Mouse (Mus musculus): Measurements from ENCODE around the gene Tmed9. TPM values are rescaled to one million over a fixed set of nuclear protein-coding genes. Genes with fewer than 3 reads are reported as not detected.
"Not testable (repeated sequence)": the region's sequence is repeated elsewhere in the genome, so short reads cannot be mapped to it uniquely, and the experiment has no call there.

The Tmed9 gene
- polyA plus RNA-seq, 1 experiment from 2014 or later = 53.6 TPM

DNA sequence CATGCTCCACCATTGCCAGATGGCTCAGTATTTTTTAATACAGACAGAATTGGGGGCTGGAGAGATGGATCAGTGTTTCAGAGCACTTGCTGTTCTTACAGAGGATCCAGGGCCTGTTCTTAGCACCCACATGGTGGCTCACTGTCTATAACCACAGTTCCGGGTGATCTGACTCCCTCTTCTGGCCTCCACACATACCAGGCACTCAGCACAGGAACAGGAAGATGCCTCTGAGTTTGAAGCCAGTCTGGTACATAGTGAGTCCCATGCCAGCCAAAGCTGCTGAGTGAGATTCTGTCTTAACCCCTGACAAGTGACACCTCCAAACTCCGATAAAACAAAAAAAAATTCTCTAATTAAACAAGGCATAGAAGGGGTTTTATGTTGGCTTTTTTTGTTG lies 46.7 kb downstream of the Tmed9 start:
- Histone ChIP-seq H3K4me2 (replicated peaks) (no peak overlapping the region), H3K9ac (no peak overlapping the region), H3K4me1 (replicated peaks; ENCODE audit: control insufficient read depth, insufficient read depth, low read length) (peaks cover 18% of the 10 kb centered on the region), H3K4me3 (replicated peaks; ENCODE audit: low read length) (no peak overlapping the region), H3K36me3 (replicated peaks; ENCODE audit: control insufficient read depth, insufficient read depth) (peaks cover 6% of the 10 kb centered on the region), H3K27ac (no peak overlapping the region), H3K27me3 (ENCODE audit: control insufficient read depth, insufficient read depth, low read length) (no peaks in the 10 kb centered on the region), H3K9me3 (ENCODE audit: control insufficient read depth, low read length) (no peaks in the 10 kb centered on the region)
- ATAC-seq (ENCODE audit: low FRiP score) (no peak), DNase-seq (ENCODE audit: low spot score) (no peak)
- WGBS = 85% methylated on average over 2 of the region's 2 CpGs

GRCm38 (mm10) chr13:55622156-55622648 lies 48.7 kb downstream of the Tmed9 start:
- peak; percentile 49 for ATAC-seq (ENCODE audit: low FRiP score)
- not testable (repeated sequence) for H3K27me3 ChIP-seq (ENCODE audit: control insufficient read depth, insufficient read depth, low read length); H3K9me3 ChIP-seq (ENCODE audit: control insufficient read depth, low read length); DNase-seq (ENCODE audit: low spot score)
- Histone ChIP-seq H3K4me3 (replicated peaks; ENCODE audit: low read length) (peak overlapping the region; percentile 84), H3K27ac (peak overlapping the region; percentile 97), H3K36me3 (replicated peaks; ENCODE audit: control insufficient read depth, insufficient read depth) (peaks cover 17% of the 10 kb centered on the region), H3K9ac (peak overlapping the region; percentile 84), H3K4me2 (replicated peaks) (peak overlapping the region; percentile 85), H3K4me1 (replicated peaks; ENCODE audit: control insufficient read depth, insufficient read depth, low read length) (peaks cover 22% of the 10 kb centered on the region)
- 24% methylated on average over 20 of the region's 20 CpGs for WGBS

GRCm38 (mm10) chr13:55622649-55623541 lies 49.4 kb downstream of the Tmed9 start, which contains the start of gene Caml:
Gene Caml (plus strand): TSS chr13:55623005.
- Histone ChIP-seq H3K36me3 (replicated peaks; ENCODE audit: control insufficient read depth, insufficient read depth) (peaks cover 21% of the 10 kb centered on the region), H3K4me2 (replicated peaks) (peak within 1 kb of the TSS; percentile 85), H3K4me3 (replicated peaks; ENCODE audit: low read length) (peak within 1 kb of the TSS; percentile 84), H3K27ac (peak within 1 kb of the TSS; percentile 97), H3K27me3 (ENCODE audit: control insufficient read depth, insufficient read depth, low read length) (no peaks in the 10 kb centered on the region), H3K4me1 (replicated peaks; ENCODE audit: control insufficient read depth, insufficient read depth, low read length) (peaks cover 22% of the 10 kb centered on the region), H3K9me3 (ENCODE audit: control insufficient read depth, low read length) (no peaks in the 10 kb centered on the region), H3K9ac (peak within 1 kb of the TSS; percentile 84)
- DNase-seq (ENCODE audit: low spot score) = peak; percentile 94
- peak; percentile 98 for ATAC-seq (ENCODE audit: low FRiP score)
- under 1% methylated on average over 59 of the region's 59 CpGs for WGBS

DNA sequence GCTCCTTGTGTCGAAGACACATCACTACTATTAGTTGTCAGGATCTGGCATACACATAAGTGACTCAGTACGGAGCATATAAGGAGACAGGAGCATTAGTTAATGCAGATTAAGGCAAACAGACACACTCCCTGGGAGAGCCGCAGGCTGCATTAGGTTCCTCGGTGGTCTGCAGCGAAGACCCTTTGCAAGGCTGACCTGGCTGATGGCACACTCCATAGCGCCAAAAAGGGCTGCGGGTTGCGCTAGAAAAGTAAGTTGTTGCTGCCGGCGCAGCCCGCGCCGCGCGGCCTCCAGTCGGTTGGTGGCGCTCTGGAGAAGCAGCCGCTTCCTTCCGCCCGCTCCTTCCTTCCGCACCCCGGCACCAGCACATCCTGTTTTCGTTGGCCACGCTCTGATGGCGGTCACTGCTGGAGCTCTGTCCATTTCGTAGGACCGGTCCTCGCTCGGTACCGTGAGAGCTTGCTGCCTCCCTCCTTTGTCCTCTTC lies 61.2 kb downstream of the Tmed9 start, which contains the start of gene Ddx46:
Ddx46 (plus strand) TSS at position 389 of the 489 bp plus-strand sequence.
- peak; percentile 91 for ATAC-seq (ENCODE audit: low FRiP score)
- Histone ChIP-seq H3K27ac (peak within 1 kb of the TSS; percentile 68; the same call in 1 of the 2 replicates), H3K4me3 (replicated peaks; ENCODE audit: low read length) (peak within 1 kb of the TSS; percentile 91), H3K9me3 (ENCODE audit: control insufficient read depth, low read length) (no peaks in the 10 kb centered on the region), H3K4me1 (replicated peaks; ENCODE audit: control insufficient read depth, insufficient read depth, low read length) (peaks cover 8% of the 10 kb centered on the region; the same call in 1 of the 2 replicates), H3K9ac (peak within 1 kb of the TSS; percentile 94), H3K36me3 (replicated peaks; ENCODE audit: control insufficient read depth, insufficient read depth) (peaks cover 56% of the 10 kb centered on the region), H3K27me3 (ENCODE audit: control insufficient read depth, insufficient read depth, low read length) (no peaks in the 10 kb centered on the region), H3K4me2 (replicated peaks) (peak within 1 kb of the TSS; percentile 86)
- 5% methylated on average over 30 of the region's 30 CpGs for WGBS
- DNase-seq (ENCODE audit: low spot score) = peak; percentile 94

GRCm38 (mm10) chr13:55635146-55635571 lies 61.6 kb downstream of the Tmed9 start:
- ATAC-seq (ENCODE audit: low FRiP score) = peak; percentile 61
- DNase-seq (ENCODE audit: low spot score) = no peak
- peaks cover 56% of the 10 kb centered on the region for H3K36me3 ChIP-seq (replicated peaks; ENCODE audit: control insufficient read depth, insufficient read depth)

DNA sequence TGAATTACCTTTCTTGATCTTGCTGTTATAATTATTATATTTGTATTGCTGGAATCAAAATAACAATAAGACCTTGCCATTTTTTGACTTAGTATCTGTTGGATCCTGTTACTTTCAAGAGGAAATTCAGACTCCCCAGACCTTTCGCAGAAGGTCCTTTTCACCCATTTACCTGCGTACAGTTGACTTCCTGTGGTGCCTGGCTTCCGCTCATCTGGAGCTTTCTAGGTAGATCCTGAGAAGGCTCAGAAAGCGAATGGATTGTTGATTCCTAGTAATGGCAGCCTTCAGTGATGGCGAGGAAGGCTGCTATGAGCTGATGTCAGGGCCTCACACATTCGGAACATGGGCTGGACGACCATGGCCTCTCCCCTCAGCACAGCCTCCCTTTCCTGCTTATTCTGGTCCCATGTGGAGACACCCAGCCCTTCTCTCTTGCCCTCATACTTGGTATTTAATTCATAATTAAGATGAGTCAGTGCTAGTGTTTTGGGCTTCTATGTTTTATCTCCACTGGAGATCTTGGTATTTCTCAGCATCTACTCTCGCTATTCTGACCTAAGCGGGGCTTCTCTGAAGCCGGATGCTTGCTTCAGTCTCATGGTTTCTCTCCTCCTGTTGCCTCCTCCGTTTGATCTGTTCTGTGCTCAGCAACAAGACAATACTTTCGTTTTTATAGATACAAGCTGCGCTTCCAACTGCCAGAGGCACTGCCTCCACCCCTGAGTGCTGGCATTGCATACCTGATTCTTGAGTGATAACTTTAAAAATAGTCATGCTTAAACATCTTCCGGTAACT lies 62.9 kb downstream of the Tmed9 start:
- Histone ChIP-seq H3K4me3 (replicated peaks; ENCODE audit: low read length) (peak overlapping the region; percentile 91; the same call in 1 of the 2 replicates), H3K36me3 (replicated peaks; ENCODE audit: control insufficient read depth, insufficient read depth) (peaks cover 55% of the 10 kb centered on the region), H3K4me1 (replicated peaks; ENCODE audit: control insufficient read depth, insufficient read depth, low read length) (peaks cover 8% of the 10 kb centered on the region; the same call in 1 of the 2 replicates), H3K27me3 (ENCODE audit: control insufficient read depth, insufficient read depth, low read length) (no peaks in the 10 kb centered on the region), H3K27ac (no peak overlapping the region), H3K9me3 (ENCODE audit: control insufficient read depth, low read length) (no peaks in the 10 kb centered on the region), H3K9ac (no peak overlapping the region), H3K4me2 (replicated peaks) (peak overlapping the region; percentile 86; the same call in 1 of the 2 replicates)
- DNase-seq (ENCODE audit: low spot score) (no peak), ATAC-seq (ENCODE audit: low FRiP score) (no peak)
- WGBS = 91% methylated on average over 14 of the region's 14 CpGs

More at GRCm38 (mm10) chr13:55635146-55635571, 61.6 kb downstream of the Tmed9 start:
- Histone ChIP-seq H3K27ac (peak overlapping the region; percentile 68; the same call in 1 of the 2 replicates), H3K4me1 (replicated peaks; ENCODE audit: control insufficient read depth, insufficient read depth, low read length) (peaks cover 8% of the 10 kb centered on the region; the same call in 1 of the 2 replicates), H3K9ac (peak overlapping the region; percentile 94), H3K4me3 (replicated peaks; ENCODE audit: low read length) (peak overlapping the region; percentile 91), H3K27me3 (ENCODE audit: control insufficient read depth, insufficient read depth, low read length) (no peaks in the 10 kb centered on the region), H3K4me2 (replicated peaks) (peak overlapping the region; percentile 86), H3K9me3 (ENCODE audit: control insufficient read depth, low read length) (no peaks in the 10 kb centered on the region)
- WGBS = under 1% methylated on average over 30 of the region's 40 CpGs

DNA sequence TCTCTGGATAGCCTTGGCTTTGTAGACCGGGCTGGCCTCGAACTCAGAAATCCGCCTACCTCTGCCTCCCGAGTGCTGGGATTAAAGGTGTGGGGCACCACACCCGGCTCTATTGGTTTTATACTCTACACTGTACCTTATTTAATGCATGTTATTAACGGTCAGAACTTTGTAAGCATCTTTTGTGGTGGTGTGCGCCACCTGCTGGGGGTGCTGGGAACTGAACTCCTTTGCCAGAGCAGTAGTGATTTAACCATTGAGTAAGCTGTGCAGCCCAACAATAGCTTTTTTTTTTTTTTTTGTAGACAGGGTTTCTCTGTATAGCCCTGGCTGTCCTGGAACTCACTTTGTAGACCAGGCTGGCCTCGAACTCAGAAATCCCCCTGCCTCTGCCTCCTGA lies 66.9 kb downstream of the Tmed9 start:
- H3K27ac ChIP-seq; H3K9me3 ChIP-seq (ENCODE audit: control insufficient read depth, low read length); H3K4me2 ChIP-seq (replicated peaks); H3K9ac ChIP-seq; H3K4me1 ChIP-seq (replicated peaks; ENCODE audit: control insufficient read depth, insufficient read depth, low read length); H3K27me3 ChIP-seq (ENCODE audit: control insufficient read depth, insufficient read depth, low read length); ATAC-seq (ENCODE audit: low FRiP score); H3K4me3 ChIP-seq (replicated peaks; ENCODE audit: low read length): not testable (repeated sequence)
- peaks cover 52% of the 10 kb centered on the region for H3K36me3 ChIP-seq (replicated peaks; ENCODE audit: control insufficient read depth, insufficient read depth)
- DNase-seq (ENCODE audit: low spot score) = peak; percentile 84
- WGBS = 51% methylated on average over 8 of the region's 8 CpGs

DNA sequence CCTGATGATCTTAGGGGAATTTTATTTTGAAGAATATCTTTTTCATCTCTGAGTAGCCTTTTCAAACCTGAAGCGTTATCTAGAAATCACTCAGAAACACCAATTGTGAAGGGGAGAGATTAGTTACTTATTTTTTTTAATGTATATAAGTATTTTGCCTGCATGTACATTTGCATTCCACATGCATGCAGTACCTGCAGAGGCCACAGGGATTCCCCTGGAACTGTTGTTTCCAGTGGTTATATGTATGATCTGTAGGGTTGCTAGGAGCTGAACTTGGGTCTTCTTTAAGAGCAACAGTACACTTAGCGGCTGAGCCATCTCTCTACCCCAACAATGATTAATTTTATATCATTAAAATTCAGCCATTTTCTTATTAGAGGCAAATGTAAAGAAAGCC lies 71.0 kb downstream of the Tmed9 start:
- Histone ChIP-seq H3K36me3 (replicated peaks; ENCODE audit: control insufficient read depth, insufficient read depth) (peaks cover 74% of the 10 kb centered on the region), H3K27me3 (ENCODE audit: control insufficient read depth, insufficient read depth, low read length) (no peaks in the 10 kb centered on the region), H3K9me3 (ENCODE audit: control insufficient read depth, low read length) (no peaks in the 10 kb centered on the region), H3K4me2 (replicated peaks) (no peak overlapping the region), H3K4me1 (replicated peaks; ENCODE audit: control insufficient read depth, insufficient read depth, low read length) (no peaks in the 10 kb centered on the region), H3K4me3 (replicated peaks; ENCODE audit: low read length) (no peak overlapping the region), H3K9ac (no peak overlapping the region), H3K27ac (no peak overlapping the region)
- WGBS = 84% methylated on average over 2 of the region's 2 CpGs
- ATAC-seq (ENCODE audit: low FRiP score) (no peak), DNase-seq (ENCODE audit: low spot score) (peak; percentile 38)

Data from hindbrain, embryonic 14.5 days (tissue).